ENCODE assay signal across 8 mouse cellular contexts in the genomic region with DNA sequence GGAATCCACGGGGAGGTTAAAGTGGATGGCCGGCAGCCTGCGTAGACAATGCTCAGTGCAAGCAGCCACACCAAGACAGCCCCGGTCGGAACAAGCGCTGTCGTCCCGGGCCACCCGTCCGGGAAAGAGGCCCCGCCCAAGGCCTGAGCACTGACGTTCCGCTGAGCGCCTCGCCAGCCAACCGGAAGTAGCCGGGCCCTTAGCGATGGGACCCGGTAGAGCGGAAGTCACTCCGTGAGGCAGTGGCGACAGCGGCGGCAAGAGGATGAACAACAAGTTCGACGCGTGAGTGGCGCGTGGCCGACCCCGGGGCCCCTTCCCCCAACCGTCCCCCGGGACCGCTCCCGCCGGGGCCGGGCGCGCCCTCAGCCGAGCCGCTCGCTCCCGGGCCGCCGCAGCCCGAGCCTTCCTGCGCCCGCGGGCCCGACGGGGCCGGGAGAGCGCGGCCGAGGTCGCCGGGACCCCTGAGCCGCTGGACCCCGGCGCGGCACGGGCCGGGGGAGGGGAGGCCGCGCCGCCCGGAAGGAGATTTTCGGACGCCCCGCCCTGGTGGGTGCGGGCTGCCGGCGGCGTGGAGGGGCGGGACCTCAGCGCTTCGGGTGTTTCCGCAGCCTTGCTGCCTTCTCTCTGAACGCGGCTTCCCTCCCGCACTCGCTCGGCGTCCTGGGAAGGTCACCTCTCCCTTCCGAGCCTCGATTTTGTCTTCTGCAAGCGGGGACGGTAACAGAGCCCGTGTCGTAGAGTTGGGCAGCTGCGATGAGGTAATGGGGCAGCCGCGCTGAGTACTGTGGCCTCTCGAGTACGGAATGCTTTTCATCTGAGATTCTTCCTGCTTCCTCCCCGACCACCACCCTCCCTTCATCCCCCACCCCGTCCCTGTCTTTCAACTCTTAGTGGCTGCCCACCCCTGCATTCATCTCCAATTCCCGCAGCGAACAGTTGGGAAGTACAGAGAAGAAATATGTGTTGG. TPM values are rescaled to one million over a fixed set of nuclear protein-coding genes. Genes with fewer than 3 reads are reported as not detected.
DNase-seq lines count a peak whose midpoint lies in the region; ATAC-seq lines count a peak whose summit lies in the region.

A gene (plus strand): TSS at position 180 of the 970 bp plus-strand sequence.

- H3K4me2 ChIP-seq in hindbrain, embryonic 15.5 days: peak within 1 kb of the TSS; percentile 66

- no peaks in the 10 kb centered on the region for H3K27me3 ChIP-seq in hindbrain, embryonic 15.5 days

- under 1% methylated on average over 98 of the region's 99 CpGs for WGBS in hindbrain, embryonic 15.5 days

- no peaks in the 10 kb centered on the region for H3K9me3 ChIP-seq in hindbrain, embryonic 15.5 days

- peak within 1 kb of the TSS; percentile 99 for H3K27ac ChIP-seq in hindbrain, embryonic 15.5 days (replicated peaks)

- no peaks in the 10 kb centered on the region for H3K36me3 ChIP-seq in hindbrain, embryonic 15.5 days

- DNase-seq in T-cell, adult 2 months (ENCODE audit: low spot score): peak; percentile 94
- peak; percentile 90 to 94 for DNase-seq in cerebellum, postnatal 36 days
- peak; percentile 86 to 92 for DNase-seq in frontal cortex, postnatal 36 days (ENCODE audit: low spot score in 2 of 2)
- peak; percentile 84 for DNase-seq in left cerebral cortex, adult 11 months (ENCODE audit: low spot score)
- DNase-seq in lung, postnatal 4 days: peak; percentile 97 to 98
- DNase-seq in retina, postnatal 7 days (ENCODE audit: low read depth, low spot score): peak; percentile 89
- peak; percentile 82 for DNase-seq in urinary bladder, adult 2 months (ENCODE audit: low spot score)

- H3K9ac ChIP-seq in hindbrain, embryonic 15.5 days: peak within 1 kb of the TSS; percentile 98

- H3K4me3 ChIP-seq in hindbrain, embryonic 15.5 days: peak within 1 kb of the TSS; percentile 97

- ATAC-seq in hindbrain, embryonic 15.5 days (ENCODE audit: low FRiP score, low read depth): peak; percentile 97

- peaks cover 39% of the 10 kb centered on the region for H3K4me1 ChIP-seq in hindbrain, embryonic 15.5 days (replicated peaks)

RNA-seq across cellular contexts. Expression of the gene that starts here (rescaled TPM):
- polyA plus RNA-seq in hindbrain, embryonic 15.5 days (2015; fragmentation: Nextera tagmentation; extraction: Ambion mirVana): 91.4 TPM in 2 replicates
- polyA plus RNA-seq in urinary bladder, adult 2 months (2012; rRNA removed): 69.5 and 72.5 TPM in 2 replicates

Comparison
In these comparisons a context has a peak if more than half of its experiments do, and no peak if none do; other contexts are left out.
1. Peak in every context shown above with its lines: DNase-seq, ATAC-seq, H3K4me3 ChIP-seq and H3K27ac ChIP-seq.